Mouse (Mus musculus): ENCODE data around the gene Phospho1. TPM values are rescaled to one million over a fixed set of nuclear protein-coding genes. Genes with fewer than 3 reads are reported as not detected.

Phospho1 gene
- polyA plus RNA-seq, 1 experiment, result 17.3 TPM

- no peak for DNase-seq (ENCODE audit: low read depth)
These were observed 12.1 kb upstream of the Phospho1 start for GRCm38 (mm10) chr11:95812224-95812623.

DNA sequence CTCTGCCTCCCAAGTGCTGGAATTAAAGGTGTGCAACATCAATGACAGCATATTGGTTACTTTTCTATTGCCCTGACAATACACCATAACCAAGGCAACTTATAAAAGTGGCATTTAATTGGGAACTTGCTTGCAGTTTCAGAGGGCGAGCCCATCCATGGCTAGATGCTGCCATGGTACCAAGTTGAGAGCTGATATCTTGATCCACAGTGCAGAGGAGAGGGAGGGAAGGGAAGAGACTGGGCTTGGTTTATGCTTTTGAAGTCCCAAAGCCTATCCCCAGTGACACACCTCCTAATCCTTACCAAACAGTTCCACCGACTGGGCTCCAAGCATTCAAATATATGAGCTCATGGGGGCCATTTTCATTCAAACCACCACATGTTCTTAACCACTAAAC lies 10.2 kb upstream of the Phospho1 start:
- DNase-seq (ENCODE audit: low read depth), result no peak

DNA sequence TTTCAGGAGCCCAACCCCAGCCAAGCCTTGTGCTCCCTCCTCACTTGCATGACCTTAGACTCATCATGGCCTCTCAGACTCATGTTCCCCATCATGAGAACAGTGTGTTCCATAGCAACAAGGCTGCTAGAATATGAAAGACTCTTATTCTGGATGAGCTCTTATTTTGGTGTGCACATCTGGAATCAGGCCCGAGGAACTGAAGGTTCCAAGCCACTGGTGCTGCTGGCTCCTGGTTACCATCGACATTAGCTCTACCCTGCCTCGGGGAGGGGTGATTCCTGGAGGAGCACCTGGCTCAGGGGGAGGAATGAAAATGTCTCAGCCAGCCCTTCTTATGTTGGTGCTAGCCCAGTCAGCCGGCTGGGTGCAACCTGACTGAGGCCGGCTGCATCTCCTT lies 9.4 kb upstream of the Phospho1 start:
- no peak for DNase-seq (ENCODE audit: low read depth)

DNA sequence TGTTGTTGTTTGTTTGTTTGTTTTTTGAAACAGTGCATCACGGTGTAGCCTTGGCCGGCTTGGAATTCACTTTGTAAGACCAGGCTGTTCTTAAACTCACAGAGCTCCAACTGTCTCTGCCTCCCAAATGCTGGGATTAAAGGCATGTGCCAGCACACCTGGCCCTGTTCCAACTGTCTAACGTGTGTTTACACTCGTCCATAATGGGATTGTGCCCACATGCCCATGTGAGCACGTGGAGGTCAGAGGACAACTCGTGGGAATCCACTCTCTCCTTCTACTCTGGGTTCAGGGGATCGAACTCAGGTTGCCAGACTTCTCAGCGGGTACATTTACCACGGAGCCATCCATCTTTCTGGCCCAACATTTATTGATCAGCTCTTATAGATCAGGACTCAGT lies 8.9 kb upstream of the Phospho1 start:
- no peak for DNase-seq (ENCODE audit: low read depth)

GRCm38 (mm10) chr11:95819138-95819537 lies 5.2 kb upstream of the Phospho1 start:
- DNase-seq (ENCODE audit: low read depth), result peak; percentile 76

DNA sequence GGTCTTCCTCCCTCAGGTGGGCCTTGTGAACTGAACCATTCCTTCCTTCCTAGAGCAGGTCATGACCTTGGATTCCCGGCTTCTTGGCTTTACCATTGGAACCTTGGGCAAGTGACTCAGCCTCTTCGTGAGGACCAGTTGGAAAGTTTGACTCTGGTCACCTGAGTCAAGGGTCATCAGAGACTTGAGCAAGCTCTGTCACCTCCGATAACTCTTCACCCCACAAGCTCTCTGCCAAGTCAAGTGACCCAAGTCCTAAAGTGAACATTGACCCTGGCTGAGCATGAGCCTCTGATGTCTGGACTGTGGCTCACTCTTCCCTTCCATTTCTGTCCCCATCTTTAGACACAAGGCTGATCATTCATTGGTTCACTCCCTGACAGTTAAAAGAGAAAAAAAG lies 2.8 kb upstream of the Phospho1 start:
- no peak for DNase-seq (ENCODE audit: low read depth)

DNA sequence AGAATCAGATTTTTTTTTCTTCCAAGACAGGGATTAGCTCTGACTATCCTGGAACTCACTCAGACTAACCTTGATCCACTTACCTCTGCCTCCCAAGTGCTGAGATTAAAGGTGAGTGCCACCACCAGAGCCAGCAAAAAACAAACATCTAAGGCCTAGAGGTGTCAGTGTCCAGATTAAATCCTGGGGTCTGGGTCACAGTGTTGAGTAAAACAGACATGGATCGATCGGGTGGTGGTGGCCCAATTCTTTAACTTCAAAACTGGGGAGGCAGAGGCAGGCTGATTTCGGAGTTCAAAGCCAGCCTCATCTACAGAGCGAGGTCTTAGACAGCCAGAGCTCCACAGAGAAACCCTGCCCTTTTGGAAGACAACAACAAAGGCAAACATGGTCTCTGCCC lies 1.9 kb upstream of the Phospho1 start:
- DNase-seq (ENCODE audit: low read depth), result no peak

DNA sequence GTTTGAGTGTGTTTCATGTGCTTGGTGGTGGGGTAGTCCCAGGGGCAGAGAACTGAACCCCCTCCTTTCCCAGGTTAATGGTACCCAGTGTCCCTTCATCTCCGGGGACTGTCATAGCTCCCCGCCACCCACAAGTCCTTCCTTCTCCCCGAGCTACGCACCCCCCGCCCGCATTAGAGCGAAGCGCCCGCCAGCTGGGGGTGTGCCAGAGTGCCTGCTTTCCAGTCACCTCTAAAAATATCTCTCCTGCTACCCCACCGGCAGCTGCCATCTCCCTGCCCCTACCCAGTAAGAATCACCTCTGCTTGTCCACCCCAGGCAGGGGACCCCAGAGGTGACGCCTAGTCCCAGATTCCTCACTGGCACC lies 561 bp downstream of the Phospho1 start:
- no peak for DNase-seq (ENCODE audit: low read depth)

DNA sequence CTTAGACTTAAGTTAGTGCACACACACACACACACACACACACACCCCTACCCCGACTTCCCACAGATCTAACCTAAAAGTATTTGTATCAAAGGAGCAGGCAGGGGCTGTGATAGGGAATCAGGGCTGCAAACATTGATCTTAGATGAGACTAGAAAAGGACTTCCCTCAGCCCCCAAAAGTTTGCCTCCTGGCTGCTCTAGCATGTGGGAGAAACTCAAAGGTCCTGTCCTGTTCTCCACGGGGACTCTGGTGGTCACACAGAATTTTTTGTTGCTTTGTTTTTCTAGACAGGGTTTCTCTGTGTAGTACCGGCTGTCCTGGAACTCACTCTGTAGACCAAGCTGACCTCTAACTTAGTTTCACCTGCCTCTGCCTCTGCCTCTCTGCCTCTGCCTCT lies 1.3 kb downstream of the Phospho1 start:
- no peak for DNase-seq (ENCODE audit: low read depth)

DNA sequence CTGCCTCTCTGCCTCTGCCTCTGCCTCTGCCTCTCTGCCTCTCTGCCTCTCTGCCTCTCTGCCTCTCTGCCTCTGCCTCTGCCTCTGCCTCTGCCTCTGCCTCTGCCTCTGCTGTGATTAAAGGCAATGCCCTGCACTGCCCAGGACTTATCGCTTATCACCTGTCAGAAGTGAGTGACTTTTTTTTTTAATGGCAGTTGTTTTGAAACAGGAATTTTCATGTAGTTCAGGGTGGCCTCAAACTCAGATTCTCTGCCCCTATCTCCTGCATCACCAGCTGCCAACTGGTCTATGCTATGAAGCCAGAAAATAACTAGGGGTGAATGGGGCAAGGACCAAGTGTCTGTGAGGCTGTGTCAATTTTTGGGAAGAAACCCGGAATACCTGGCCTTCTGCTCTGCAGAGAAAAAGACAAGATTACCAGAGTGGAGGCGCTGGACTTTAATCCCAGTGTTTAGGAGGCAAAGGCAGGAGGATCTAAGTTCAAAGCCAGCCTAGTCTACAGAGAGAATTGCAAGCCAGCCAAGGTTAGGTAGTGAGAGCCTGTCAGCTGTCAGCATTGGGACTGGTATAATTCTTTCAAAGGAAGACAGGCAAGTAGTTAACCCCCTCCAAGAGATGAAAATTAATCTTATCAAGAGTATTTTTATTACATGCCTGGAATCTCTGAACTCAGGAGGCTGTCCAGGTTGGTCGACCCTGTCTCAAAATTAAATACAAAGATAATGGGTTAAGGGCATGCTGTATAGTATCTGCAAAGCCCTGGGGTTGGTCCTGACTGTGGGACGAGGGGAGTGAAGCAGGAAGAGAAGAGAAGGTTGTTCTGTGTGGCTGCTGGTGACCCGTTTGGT lies 2.2 kb downstream of the Phospho1 start:
- no peak for DNase-seq (ENCODE audit: low read depth)

DNA sequence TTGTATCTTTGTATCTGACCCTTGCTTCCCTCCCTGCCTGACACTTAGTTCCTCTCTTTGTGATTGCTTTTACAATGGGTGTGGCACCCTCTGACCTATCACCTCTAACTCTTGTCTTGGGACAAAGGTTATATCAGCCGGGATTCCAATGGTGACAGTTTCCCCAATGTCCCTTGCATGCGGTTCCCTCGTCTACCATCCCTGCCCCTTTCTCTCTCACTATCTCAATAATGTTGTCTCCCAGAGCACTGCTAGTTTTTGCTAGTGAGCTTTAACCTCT lies 2.8 kb downstream of the Phospho1 start:
- no peak for DNase-seq (ENCODE audit: low read depth)

GRCm38 (mm10) chr11:95827464-95828085 lies 3.3 kb downstream of the Phospho1 start:
- no peak for DNase-seq (ENCODE audit: low read depth)

DNA sequence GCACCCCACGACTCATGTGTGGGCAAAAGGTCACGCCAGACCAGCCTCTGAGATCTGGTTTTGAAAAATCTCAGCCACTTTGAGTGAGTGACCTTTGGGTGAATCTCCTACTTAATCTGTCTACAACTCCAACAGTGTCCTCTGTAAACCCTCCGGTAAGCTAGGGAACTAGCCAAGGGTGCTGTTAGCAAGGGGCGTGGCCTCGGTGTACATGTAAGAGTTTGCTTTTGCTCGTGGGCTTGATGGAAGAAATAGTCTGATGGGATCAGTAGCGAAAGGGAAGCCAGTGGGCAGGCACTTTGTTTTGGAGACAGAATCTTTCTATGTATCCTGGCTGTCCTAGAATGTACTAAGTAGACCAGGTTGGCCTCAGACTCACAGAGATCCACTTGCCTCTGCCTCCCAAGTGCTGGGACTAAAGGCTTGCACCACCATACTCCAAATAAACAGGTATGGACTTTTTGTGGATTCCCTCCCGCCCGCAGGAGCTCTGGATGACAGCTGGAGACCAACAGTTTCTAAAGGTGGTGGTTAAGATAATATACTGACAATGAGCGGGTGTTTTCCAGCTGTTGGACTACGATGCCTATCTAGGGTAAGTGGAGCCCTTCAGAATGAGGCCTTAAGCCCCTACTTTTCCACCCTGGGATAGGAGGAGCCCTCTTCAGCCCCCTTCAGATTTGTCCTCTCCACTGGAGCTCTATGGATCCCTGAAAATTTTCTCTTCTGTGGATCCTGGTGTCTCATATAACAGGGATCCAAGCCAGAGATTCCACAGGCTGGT lies 4.1 kb downstream of the Phospho1 start:
- no peak for DNase-seq (ENCODE audit: low read depth)

- no peak for DNase-seq (ENCODE audit: low read depth)
These were observed 5.3 kb downstream of the Phospho1 start for GRCm38 (mm10) chr11:95829526-95830050.

- DNase-seq (ENCODE audit: low read depth), result no peak
These were observed 6.3 kb downstream of the Phospho1 start for GRCm38 (mm10) chr11:95830411-95831275.

DNA sequence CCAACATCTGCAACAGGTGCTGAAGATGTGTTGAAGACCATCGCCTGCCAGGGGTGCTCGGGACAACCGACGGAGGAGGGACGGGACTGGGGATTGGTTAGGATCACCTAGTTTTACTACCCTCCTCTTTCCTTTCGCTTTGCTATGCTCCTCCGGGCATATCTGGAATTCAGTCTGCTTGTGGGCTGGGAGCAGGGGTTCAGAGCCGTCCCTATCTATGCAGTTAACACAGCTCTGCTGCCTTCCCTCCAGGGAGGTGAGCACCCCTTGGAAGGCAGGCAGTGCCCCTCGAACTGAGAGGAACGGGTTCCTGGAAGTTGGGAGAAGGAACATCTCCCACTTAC lies 6.9 kb downstream of the Phospho1 start:
- DNase-seq (ENCODE audit: low read depth), result no peak

- no peak for DNase-seq (ENCODE audit: low read depth)
These were observed 7.3 kb downstream of the Phospho1 start for GRCm38 (mm10) chr11:95831641-95832040.

DNA sequence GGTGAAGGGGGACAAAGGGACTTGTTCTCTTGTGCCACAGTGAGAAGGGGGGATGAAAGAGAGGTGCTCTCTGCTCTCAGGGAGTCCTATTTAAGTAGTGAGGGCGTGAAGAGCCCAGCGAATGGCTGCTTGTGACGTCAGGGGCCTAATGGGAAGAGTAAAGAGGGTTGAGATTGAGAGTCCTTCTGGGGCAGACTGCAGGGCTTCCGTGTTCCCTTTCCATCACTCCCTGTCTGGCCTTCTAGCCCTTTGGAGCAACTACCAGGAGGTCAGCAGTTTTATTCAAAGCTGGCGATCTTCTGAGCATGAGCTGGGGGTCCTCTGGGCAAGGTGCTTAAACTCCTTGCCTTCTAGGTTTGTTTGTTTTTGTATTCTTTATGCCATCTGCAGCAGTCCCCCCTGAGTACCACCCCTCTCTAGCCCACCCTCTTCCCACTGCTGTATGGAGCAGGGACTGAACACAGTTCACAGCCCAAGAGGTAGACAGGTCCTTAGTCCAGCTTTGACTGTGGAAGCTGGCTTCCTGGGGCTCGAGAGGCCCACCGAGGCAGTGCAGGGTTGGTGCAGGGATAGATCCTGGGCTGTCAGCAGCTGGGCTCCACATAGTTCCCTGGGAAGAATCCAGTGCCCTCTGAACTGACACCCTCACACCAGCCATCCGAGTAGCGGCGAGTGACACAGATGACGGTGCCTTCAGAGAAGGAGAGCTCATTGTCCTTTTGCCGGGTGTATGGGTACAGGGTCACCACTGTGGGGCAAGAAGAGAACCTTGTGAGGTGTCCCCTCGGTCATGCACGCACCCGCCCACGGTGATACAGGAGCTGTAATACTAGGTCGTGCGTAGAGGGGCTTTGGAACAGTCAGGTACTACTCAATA lies 8.1 kb downstream of the Phospho1 start:
- DNase-seq (ENCODE audit: low read depth), result no peak

DNA sequence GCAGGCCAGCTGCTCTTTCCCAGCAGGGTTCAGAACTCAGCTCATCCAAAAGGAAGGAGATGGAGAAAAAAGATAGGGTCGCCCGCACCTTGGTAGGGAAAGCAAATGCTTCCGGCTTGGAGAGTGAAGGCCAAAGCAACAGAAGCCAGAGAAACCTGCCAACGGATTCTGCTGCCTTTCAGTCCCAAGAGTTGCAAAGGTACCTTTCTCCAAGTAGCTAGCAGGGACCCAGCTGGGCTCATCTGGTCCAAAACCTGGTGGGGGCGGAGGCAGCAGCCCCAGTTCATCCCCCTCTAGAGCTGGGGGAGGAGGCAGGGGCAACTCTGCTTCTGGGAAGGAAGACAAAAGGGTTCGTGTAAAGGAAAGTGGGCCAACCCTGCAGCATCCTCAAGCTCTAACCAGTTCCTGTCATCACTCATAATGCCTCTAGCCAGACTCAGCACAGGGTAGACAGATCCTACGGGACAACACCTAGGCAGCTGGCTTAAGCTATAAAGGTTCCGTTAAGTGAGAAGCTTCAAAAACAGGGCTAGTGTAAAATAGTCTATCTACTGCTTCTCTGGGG lies 8.8 kb downstream of the Phospho1 start:
- no peak for DNase-seq (ENCODE audit: low read depth)

DNA sequence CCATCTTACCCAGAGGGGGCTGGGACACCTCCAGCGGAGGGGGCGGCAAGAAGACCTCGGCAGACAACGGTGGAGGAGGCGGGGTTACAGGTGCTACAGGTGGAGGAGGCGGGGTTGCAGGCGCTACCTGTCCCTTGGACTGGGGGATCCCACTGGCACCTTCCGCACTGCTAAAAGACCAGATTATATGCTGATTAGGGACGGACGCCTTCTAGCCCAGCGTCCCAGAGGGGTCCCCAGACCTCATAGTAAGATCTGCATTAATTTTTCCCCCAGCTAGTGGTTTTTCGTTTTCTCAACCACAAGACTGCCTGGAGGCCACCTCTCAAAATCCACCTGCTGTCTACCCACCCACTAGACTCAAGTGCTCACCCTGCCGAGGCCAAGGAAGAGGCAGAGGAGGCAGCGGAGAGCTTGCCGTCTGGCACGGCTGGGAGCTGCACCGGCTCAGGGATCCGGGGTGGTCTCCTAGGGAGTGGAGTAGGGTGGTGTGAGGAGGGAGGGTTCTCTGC lies 9.4 kb downstream of the Phospho1 start:
- DNase-seq (ENCODE audit: low read depth), result no peak
